Mouse (Mus musculus) brain, embryonic 14.5 days (tissue): ENCODE results near the gene Hps5. TPM values are rescaled to one million over a fixed set of nuclear protein-coding genes. Genes with fewer than 3 reads are reported as not detected.
"Not testable (repeated sequence)": the region's sequence is repeated elsewhere in the genome, so short reads cannot be mapped to it uniquely, and the experiment has no call there.

Experiments
- DNase-seq: peaks from one replicate; pipeline ENCODE4 v3.0.0-alpha.2; 2011; ENCODE audit warnings: low read depth
- CTCF ChIP-seq: fragments of 200-500 bp; IDR thresholded peaks from 2 replicates; pipeline ENCODE4 v1.5.1; 2012; ENCODE audit warnings: inconsistent platforms, mild to moderate bottlenecking, moderate library complexity, borderline replicate concordance; ENCODE audit not compliant: insufficient read depth, insufficient read length; ENCODE audit errors: extremely low read depth
- POLR2A ChIP-seq: fragments of 200-500 bp; IDR thresholded peaks from 2 replicates; pipeline ENCODE4 v1.6.1; 2012; ENCODE audit warnings: mild to moderate bottlenecking, inconsistent platforms, borderline replicate concordance; ENCODE audit not compliant: poor library complexity, insufficient read depth, insufficient read length, severe bottlenecking; ENCODE audit errors: extremely low read depth
- polyA plus RNA-seq: library from polyadenylated mRNA; depleted of rRNA; stranded (reverse); fragments of >200 nt; gene quantifications from 2 replicates; pipeline ENCODE4 v1.2.3, GENCODE M21; 2012

Gene Hps5
- polyA plus RNA-seq, 1 experiment: 22.6 TPM

DNA sequence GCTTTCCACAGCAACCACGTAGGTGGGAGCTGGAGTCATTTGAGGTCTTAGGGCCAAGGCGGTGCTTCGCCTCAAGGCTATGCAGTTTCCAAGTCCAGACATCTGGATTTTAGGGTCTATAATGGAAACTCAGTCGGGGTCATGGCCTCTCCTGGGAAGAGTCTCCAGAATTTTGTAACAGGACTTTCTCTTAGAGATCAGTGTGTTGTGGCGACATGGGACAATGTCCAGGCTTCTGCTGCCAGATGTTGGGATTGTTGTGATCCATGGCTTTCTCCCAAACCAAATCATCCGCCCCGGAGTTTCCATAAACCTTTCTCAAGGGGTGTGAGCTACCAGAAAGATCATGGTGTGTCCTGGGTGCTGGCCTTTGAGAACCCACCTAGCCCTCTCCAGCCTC is 49.5 kb downstream of the Hps5 start:
- TF ChIP-seq POLR2A (no peak), CTCF (no peak)
- DNase-seq: no peak

- DNase-seq: no peak
- TF ChIP-seq CTCF (no peak), POLR2A (no peak)
Measured at GRCm38 (mm10) chr7:46745816-46746215, 50.0 kb downstream of the Hps5 start.

DNA sequence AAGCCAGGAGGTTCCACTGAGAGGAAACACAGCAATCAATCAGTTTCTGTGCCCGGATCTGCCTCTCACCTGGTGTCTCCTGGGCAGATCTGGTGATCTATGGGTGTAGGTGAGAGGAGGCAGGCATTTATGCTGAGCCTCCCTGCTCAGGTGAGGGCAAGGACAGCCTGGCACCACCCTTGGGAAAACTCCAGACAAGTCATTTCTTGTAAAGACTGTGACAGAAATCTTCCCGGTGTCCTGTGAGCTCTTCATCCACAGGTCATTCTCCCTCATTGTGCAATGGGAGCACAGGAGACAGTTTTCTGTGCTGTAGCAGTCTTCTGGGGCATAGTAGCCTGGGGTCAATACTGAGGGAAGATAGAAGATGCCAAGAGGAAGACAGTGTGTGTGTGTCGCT is 53.0 kb downstream of the Hps5 start, which contains the start of gene Saa1:
Gene Saa1 (minus strand): TSS at position 101 of the 400 bp plus-strand sequence.
- not testable (repeated sequence) for DNase-seq

DNA sequence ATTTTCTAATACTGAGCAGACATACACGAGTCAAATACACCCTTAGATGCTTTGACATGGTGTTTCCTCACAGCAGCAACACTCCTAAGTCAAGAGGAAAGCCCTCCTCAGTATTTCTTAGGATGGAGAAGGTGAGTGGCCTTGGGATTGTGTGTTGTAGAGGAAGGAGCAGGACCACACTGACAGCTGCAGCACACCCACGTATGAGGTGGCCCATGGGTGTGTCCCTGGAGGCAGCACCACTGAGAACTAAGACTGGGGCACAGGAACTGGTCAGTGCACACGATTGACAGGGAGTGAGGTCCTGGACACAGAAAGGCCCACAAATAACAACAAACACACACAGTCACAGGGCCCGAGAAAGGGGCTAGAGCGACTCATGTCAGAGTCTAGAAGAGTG is 55.8 kb downstream of the Hps5 start:
- not testable (repeated sequence) for DNase-seq

DNA sequence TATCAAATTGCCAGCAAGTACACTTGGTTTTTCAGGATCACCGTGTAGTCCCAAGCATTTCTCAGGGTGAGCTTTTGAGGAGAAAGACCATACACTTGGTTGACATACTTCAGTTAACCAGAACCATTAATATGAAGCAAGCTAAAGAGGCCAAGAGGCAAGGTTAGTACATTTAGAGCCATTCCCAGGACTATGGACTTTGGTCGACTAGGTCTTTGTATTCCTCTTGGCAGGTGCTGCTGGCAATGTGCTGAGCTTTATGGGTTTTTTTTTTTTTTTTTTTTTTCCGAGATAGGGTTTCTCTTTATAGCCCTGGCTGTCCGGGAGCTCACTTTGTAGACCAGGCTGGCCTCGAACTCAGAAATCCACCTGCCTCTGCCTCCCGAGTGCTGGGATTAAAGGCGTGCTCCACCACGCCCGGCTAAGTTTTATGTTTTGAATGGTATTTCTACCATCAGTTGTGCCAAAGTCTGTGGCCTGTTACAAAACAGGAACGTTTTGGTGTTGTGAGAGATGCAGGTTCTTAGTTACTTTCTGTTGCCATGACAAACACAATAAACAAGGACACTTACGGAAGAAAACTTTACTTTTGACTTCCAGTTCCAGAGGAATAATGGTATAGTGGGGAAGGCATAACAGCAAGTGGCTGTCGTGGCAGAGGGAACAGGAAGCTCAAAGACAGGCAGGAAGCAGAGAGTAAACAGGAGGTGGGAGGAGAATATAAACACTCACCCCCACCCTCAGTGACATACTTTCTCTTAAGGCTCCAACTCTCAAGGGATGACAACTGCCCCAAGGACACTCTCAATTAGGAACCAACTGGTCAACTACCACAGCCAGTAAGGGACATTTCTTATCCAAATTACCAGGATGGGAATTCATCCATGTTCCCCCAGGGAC is 57.1 kb downstream of the Hps5 start:
- DNase-seq: no peak
- TF ChIP-seq POLR2A (no peak), CTCF (no peak)

- no peak for DNase-seq
- TF ChIP-seq CTCF: no peak
- no peak for TF ChIP-seq POLR2A
Measured at GRCm38 (mm10) chr7:46734983-46735382, 60.9 kb downstream of the Hps5 start.

- no peak for DNase-seq
- TF ChIP-seq POLR2A (no peak), CTCF (no peak)
Measured at GRCm38 (mm10) chr7:46732458-46732857, 63.4 kb downstream of the Hps5 start, which contains the start of gene Saa4. Gene Saa4, minus strand, starts transcription at chr7:46732603.

GRCm38 (mm10) chr7:46727584-46727983 is 68.3 kb downstream of the Hps5 start:
- no peak for DNase-seq
- TF ChIP-seq POLR2A (no peak), CTCF (no peak)

DNA sequence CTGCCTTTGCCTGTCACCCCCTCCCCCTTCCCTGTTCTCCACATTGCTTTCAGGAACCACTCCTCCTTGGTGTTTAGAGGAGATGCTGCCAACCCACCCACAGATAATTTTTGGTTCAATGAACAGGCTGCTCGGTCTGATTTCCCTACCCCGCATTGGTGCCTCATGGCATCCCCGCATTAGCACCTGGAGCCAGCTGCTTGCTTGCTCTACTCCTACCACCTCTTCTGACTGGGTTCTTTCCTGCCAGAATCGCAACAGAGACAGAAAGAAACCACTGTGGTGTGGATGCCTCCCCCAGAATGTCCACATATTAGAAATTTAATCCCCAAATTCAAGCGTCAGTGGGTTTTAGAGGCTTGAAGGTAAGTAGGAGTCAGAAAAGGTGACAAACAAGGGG is 71.5 kb downstream of the Hps5 start:
- no peak for DNase-seq
- no peak for TF ChIP-seq POLR2A
- no peak for TF ChIP-seq CTCF

DNA sequence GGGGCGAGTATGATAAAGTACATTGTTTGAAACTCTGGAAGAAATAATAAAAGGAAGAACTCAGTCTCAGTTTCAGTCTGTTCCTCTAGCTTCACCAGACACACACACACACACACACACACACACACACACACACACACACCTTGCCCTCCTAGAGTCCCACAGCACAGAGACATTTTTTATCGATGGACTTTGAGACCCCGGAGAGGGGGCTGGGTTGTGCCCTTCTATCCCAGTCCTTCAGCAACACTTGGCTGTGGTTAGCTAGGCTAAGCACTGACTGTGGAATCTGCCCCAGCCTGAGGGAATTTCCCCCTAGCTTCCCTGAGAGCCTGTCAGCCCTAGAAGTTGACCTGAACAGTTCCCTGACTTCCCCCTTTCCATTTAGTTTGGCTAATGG is 72.0 kb downstream of the Hps5 start:
- no peak for TF ChIP-seq CTCF
- TF ChIP-seq POLR2A: no peak
- no peak for DNase-seq

DNA sequence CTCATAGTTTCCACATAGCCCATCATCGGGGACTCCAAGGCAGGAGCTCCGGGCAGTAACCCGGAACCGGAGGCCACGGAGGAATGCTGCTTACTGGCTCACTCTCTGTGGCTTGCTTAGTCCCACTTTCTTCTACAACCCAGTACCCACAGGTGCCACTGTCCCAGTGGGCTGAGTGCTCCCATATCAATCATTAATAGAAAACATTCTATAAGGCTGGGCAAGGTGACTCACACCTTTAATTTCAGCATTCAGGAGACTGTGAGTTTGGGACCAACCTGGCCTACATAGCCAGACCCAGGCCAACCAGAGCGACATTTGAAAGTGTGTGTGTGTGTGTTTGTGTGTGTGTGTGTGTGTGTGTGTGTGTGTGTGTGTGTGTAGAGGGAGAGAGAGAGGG is 72.5 kb downstream of the Hps5 start:
- DNase-seq: no peak

DNA sequence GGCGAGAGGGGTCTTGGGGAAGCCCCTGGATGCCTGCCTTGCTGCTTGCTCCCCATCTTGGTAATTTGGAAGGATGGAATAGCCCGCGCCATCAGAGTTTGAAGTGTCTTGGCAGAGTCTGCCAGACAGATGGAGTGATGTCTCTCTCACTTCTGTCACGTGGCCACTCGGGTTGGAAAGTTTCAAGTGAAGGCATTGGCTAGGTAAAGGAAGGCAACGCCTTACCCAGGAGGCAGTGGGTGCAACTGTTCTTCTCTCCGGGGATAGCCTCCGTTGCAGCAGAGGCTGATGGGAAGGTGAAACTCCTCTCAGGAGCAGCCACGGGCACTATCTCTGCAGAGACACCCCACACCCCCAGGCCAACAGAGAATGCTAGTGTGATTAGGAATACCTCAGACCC is 75.4 kb downstream of the Hps5 start:
- peak; percentile 66 for DNase-seq
- TF ChIP-seq POLR2A (no peak), CTCF (no peak)

More for the DNA sequence above, 72.5 kb downstream of the Hps5 start:
- TF ChIP-seq POLR2A (no peak), CTCF (no peak)
